Mouse (Mus musculus): Measurements from ENCODE around the gene Fam89a. TPM values are rescaled to one million over a fixed set of nuclear protein-coding genes. Genes with fewer than 3 reads are reported as not detected.

The Fam89a gene
- polyA plus RNA-seq, 1 experiment from 2014 or later: 1.2 TPM

- H3K9me3 ChIP-seq (ENCODE audit: control insufficient read depth, low read length): no peaks in the 10 kb centered on the region
- no peak for ATAC-seq (ENCODE audit: low FRiP score)
- H3K27me3 ChIP-seq (ENCODE audit: control insufficient read depth, insufficient read depth, low read length): peaks cover 24% of the 10 kb centered on the region
- no peak overlapping the region for H3K27ac ChIP-seq
- peaks cover 5% of the 10 kb centered on the region; the same call in 1 of the 2 replicates for H3K4me1 ChIP-seq (replicated peaks; ENCODE audit: control insufficient read depth, insufficient read depth, low read length)
- H3K36me3 ChIP-seq (replicated peaks; ENCODE audit: control insufficient read depth, insufficient read depth): no peaks in the 10 kb centered on the region
- 72% methylated on average over 2 of the region's 2 CpGs for WGBS
- H3K4me2 ChIP-seq (replicated peaks): no peak overlapping the region
- no peak overlapping the region for H3K4me3 ChIP-seq (replicated peaks; ENCODE audit: low read length)
- DNase-seq (ENCODE audit: low spot score): no peak
- H3K9ac ChIP-seq: no peak overlapping the region
Measured at GRCm38 (mm10) chr8:124756153-124756552, 4.5 kb upstream of the Fam89a start.

GRCm38 (mm10) chr8:124755481-124755880, 3.8 kb upstream of the Fam89a start:
- 87% methylated on average over 8 of the region's 8 CpGs for WGBS
- no peak for ATAC-seq (ENCODE audit: low FRiP score)

GRCm38 (mm10) chr8:124754792-124755190, 3.2 kb upstream of the Fam89a start:
- no peaks in the 10 kb centered on the region for H3K36me3 ChIP-seq (replicated peaks; ENCODE audit: control insufficient read depth, insufficient read depth)
- no peak overlapping the region for H3K4me2 ChIP-seq (replicated peaks)
- H3K4me1 ChIP-seq (replicated peaks; ENCODE audit: control insufficient read depth, insufficient read depth, low read length): peaks cover 7% of the 10 kb centered on the region; the same call in 1 of the 2 replicates
- no peak overlapping the region for H3K4me3 ChIP-seq (replicated peaks; ENCODE audit: low read length)
- ATAC-seq (ENCODE audit: low FRiP score) (no peak), DNase-seq (ENCODE audit: low spot score) (no peak)
- 48% methylated on average over 4 of the region's 4 CpGs for WGBS
- peaks cover 38% of the 10 kb centered on the region for H3K27me3 ChIP-seq (ENCODE audit: control insufficient read depth, insufficient read depth, low read length)
- no peaks in the 10 kb centered on the region for H3K9me3 ChIP-seq (ENCODE audit: control insufficient read depth, low read length)
- no peak overlapping the region for H3K9ac ChIP-seq
- no peak overlapping the region for H3K27ac ChIP-seq

More at GRCm38 (mm10) chr8:124755481-124755880, 3.8 kb upstream of the Fam89a start:
- H3K4me1 ChIP-seq (replicated peaks; ENCODE audit: control insufficient read depth, insufficient read depth, low read length): peaks cover 7% of the 10 kb centered on the region; the same call in 1 of the 2 replicates
- no peak overlapping the region for H3K4me3 ChIP-seq (replicated peaks; ENCODE audit: low read length)
- H3K27ac ChIP-seq: no peak overlapping the region
- no peak overlapping the region for H3K9ac ChIP-seq
- DNase-seq (ENCODE audit: low spot score): no peak
- H3K27me3 ChIP-seq (ENCODE audit: control insufficient read depth, insufficient read depth, low read length): peaks cover 31% of the 10 kb centered on the region
- no peaks in the 10 kb centered on the region for H3K9me3 ChIP-seq (ENCODE audit: control insufficient read depth, low read length)
- H3K4me2 ChIP-seq (replicated peaks): no peak overlapping the region
- H3K36me3 ChIP-seq (replicated peaks; ENCODE audit: control insufficient read depth, insufficient read depth): no peaks in the 10 kb centered on the region

GRCm38 (mm10) chr8:124754101-124754791, 2.6 kb upstream of the Fam89a start:
- no peaks in the 10 kb centered on the region for H3K36me3 ChIP-seq (replicated peaks; ENCODE audit: control insufficient read depth, insufficient read depth)
- no peak overlapping the region for H3K27ac ChIP-seq
- H3K4me3 ChIP-seq (replicated peaks; ENCODE audit: low read length): no peak overlapping the region
- peaks cover 43% of the 10 kb centered on the region for H3K27me3 ChIP-seq (ENCODE audit: control insufficient read depth, insufficient read depth, low read length)
- WGBS: 25% methylated on average over 11 of the region's 11 CpGs
- DNase-seq (ENCODE audit: low spot score) (no peak), ATAC-seq (ENCODE audit: low FRiP score) (no peak)
- H3K4me2 ChIP-seq (replicated peaks): no peak overlapping the region
- H3K4me1 ChIP-seq (replicated peaks; ENCODE audit: control insufficient read depth, insufficient read depth, low read length): peaks cover 7% of the 10 kb centered on the region; the same call in 1 of the 2 replicates
- H3K9me3 ChIP-seq (ENCODE audit: control insufficient read depth, low read length): no peaks in the 10 kb centered on the region
- no peak overlapping the region for H3K9ac ChIP-seq

GRCm38 (mm10) chr8:124752325-124752862, 762 bp upstream of the Fam89a start:
- Histone ChIP-seq H3K27ac (no peak overlapping the region), H3K9me3 (ENCODE audit: control insufficient read depth, low read length) (no peaks in the 10 kb centered on the region), H3K4me1 (replicated peaks; ENCODE audit: control insufficient read depth, insufficient read depth, low read length) (peaks cover 7% of the 10 kb centered on the region; the same call in 1 of the 2 replicates), H3K36me3 (replicated peaks; ENCODE audit: control insufficient read depth, insufficient read depth) (no peaks in the 10 kb centered on the region), H3K4me2 (replicated peaks) (peak overlapping the region; percentile 74; the same call in 1 of the 2 replicates), H3K27me3 (ENCODE audit: control insufficient read depth, insufficient read depth, low read length) (peaks cover 44% of the 10 kb centered on the region), H3K9ac (no peak overlapping the region), H3K4me3 (replicated peaks; ENCODE audit: low read length) (no peak overlapping the region)
- DNase-seq (ENCODE audit: low spot score) (no peak), ATAC-seq (ENCODE audit: low FRiP score) (no peak)
- 36% methylated on average over 21 of the region's 21 CpGs for WGBS

- Histone ChIP-seq H3K4me3 (replicated peaks; ENCODE audit: low read length) (peak overlapping the region; percentile 45), H3K27me3 (ENCODE audit: control insufficient read depth, insufficient read depth, low read length) (peaks cover 44% of the 10 kb centered on the region), H3K27ac (no peak overlapping the region), H3K9me3 (ENCODE audit: control insufficient read depth, low read length) (no peaks in the 10 kb centered on the region), H3K36me3 (replicated peaks; ENCODE audit: control insufficient read depth, insufficient read depth) (no peaks in the 10 kb centered on the region), H3K4me1 (replicated peaks; ENCODE audit: control insufficient read depth, insufficient read depth, low read length) (peaks cover 7% of the 10 kb centered on the region; the same call in 1 of the 2 replicates), H3K9ac (peak overlapping the region; percentile 44), H3K4me2 (replicated peaks) (peak overlapping the region; percentile 74)
- DNase-seq (ENCODE audit: low spot score): no peak
- no peak for ATAC-seq (ENCODE audit: low FRiP score)
- under 1% methylated on average over 31 of the region's 31 CpGs for whole genome bisulfite sequencing
Measured at GRCm38 (mm10) chr8:124751191-124751590, 441 bp downstream of the Fam89a start.

GRCm38 (mm10) chr8:124746661-124747060, 5.0 kb downstream of the Fam89a start:
- H3K4me1 ChIP-seq (replicated peaks; ENCODE audit: control insufficient read depth, insufficient read depth, low read length): peaks cover 7% of the 10 kb centered on the region; the same call in 1 of the 2 replicates
- peaks cover 25% of the 10 kb centered on the region for H3K27me3 ChIP-seq (ENCODE audit: control insufficient read depth, insufficient read depth, low read length)
- ATAC-seq (ENCODE audit: low FRiP score) (no peak), DNase-seq (ENCODE audit: low spot score) (no peak)
- H3K27ac ChIP-seq: no peak overlapping the region
- WGBS: 80% methylated on average over 13 of the region's 13 CpGs
- no peak overlapping the region for H3K9ac ChIP-seq
- H3K4me3 ChIP-seq (replicated peaks; ENCODE audit: low read length): no peak overlapping the region
- H3K4me2 ChIP-seq (replicated peaks): no peak overlapping the region
- H3K9me3 ChIP-seq (ENCODE audit: control insufficient read depth, low read length): no peaks in the 10 kb centered on the region
- H3K36me3 ChIP-seq (replicated peaks; ENCODE audit: control insufficient read depth, insufficient read depth): no peaks in the 10 kb centered on the region

- Histone ChIP-seq H3K9me3 (ENCODE audit: control insufficient read depth, low read length) (no peaks in the 10 kb centered on the region), H3K4me3 (replicated peaks; ENCODE audit: low read length) (no peak overlapping the region), H3K36me3 (replicated peaks; ENCODE audit: control insufficient read depth, insufficient read depth) (peaks cover 9% of the 10 kb centered on the region), H3K27ac (no peak overlapping the region), H3K4me2 (replicated peaks) (no peak overlapping the region), H3K4me1 (replicated peaks; ENCODE audit: control insufficient read depth, insufficient read depth, low read length) (no peaks in the 10 kb centered on the region), H3K27me3 (ENCODE audit: control insufficient read depth, insufficient read depth, low read length) (no peaks in the 10 kb centered on the region), H3K9ac (no peak overlapping the region)
- WGBS: 80% methylated on average over 1 of the region's 1 CpGs
- ATAC-seq (ENCODE audit: low FRiP score): no peak; the same call in 1 of the 2 replicates
- peak; percentile 65 for DNase-seq (ENCODE audit: low spot score)
Measured at GRCm38 (mm10) chr8:124739268-124739667, 12.4 kb downstream of the Fam89a start.

GRCm38 (mm10) chr8:124735371-124735911, 16.2 kb downstream of the Fam89a start:
- DNase-seq (ENCODE audit: low spot score): no peak
- H3K4me1 ChIP-seq (replicated peaks; ENCODE audit: control insufficient read depth, insufficient read depth, low read length): no peaks in the 10 kb centered on the region
- H3K27me3 ChIP-seq (ENCODE audit: control insufficient read depth, insufficient read depth, low read length): no peaks in the 10 kb centered on the region
- H3K9ac ChIP-seq: no peak overlapping the region
- no peaks in the 10 kb centered on the region for H3K9me3 ChIP-seq (ENCODE audit: control insufficient read depth, low read length)
- no peak overlapping the region for H3K4me2 ChIP-seq (replicated peaks)
- 70% methylated on average over 3 of the region's 3 CpGs for WGBS
- peaks cover 48% of the 10 kb centered on the region for H3K36me3 ChIP-seq (replicated peaks; ENCODE audit: control insufficient read depth, insufficient read depth)
- ATAC-seq (ENCODE audit: low FRiP score): no peak
- no peak overlapping the region for H3K4me3 ChIP-seq (replicated peaks; ENCODE audit: low read length)
- H3K27ac ChIP-seq: no peak overlapping the region
